Mouse (Mus musculus): Measurements from ENCODE around the gene Prkar2a.
"Not testable (repeated sequence)": the region's sequence is repeated elsewhere in the genome, so short reads cannot be mapped to it uniquely, and the experiment has no call there.

The Prkar2a gene

GRCm38 (mm10) chr9:108689106-108689505 is at the start of gene Prkar2a:
TSS of gene Prkar2a (plus strand) at chr9:108689314.
- no peak for DNase-seq

GRCm38 (mm10) chr9:108639825-108640224 is 49.3 kb upstream of the Prkar2a start:
- no peak for DNase-seq

GRCm38 (mm10) chr9:108648166-108648565 is 40.9 kb upstream of the Prkar2a start:
- peak; percentile 13 to 26 for DNase-seq

GRCm38 (mm10) chr9:108648611-108649560 is 40.2 kb upstream of the Prkar2a start, which contains the start of gene Arih2:
TSS of gene Arih2 (minus strand) at chr9:108649386.
- DNase-seq = peak; percentile 94 to 95

- DNase-seq = no peak
Observed at GRCm38 (mm10) chr9:108649561-108650440, 39.3 kb upstream of the Prkar2a start.

- no peak for DNase-seq
Observed at GRCm38 (mm10) chr9:108654566-108655464, 34.3 kb upstream of the Prkar2a start.

GRCm38 (mm10) chr9:108655865-108656264 is 33.2 kb upstream of the Prkar2a start:
- DNase-seq = not testable (repeated sequence)

- peak; percentile 89 to 91 for DNase-seq
Observed at GRCm38 (mm10) chr9:108661677-108662612, 27.2 kb upstream of the Prkar2a start, which contains the start of gene Slc25a20. TSS of gene Slc25a20 (plus strand) at chr9:108662088.

GRCm38 (mm10) chr9:108662660-108663059 is 26.5 kb upstream of the Prkar2a start:
- no peak for DNase-seq

- DNase-seq = peak in 1 of 2 experiments; percentile 19
Observed at GRCm38 (mm10) chr9:108669875-108670274, 19.2 kb upstream of the Prkar2a start.

GRCm38 (mm10) chr9:108673151-108673550 is 16.0 kb upstream of the Prkar2a start:
- DNase-seq = peak in 1 of 2 experiments; percentile 26

- DNase-seq = no peak
Observed at GRCm38 (mm10) chr9:108680026-108680425, 9.1 kb upstream of the Prkar2a start.

- DNase-seq = peak; percentile 23 to 56
Observed at GRCm38 (mm10) chr9:108686475-108686887, 2.6 kb upstream of the Prkar2a start.

GRCm38 (mm10) chr9:108687181-108687580 is 1.9 kb upstream of the Prkar2a start:
- no peak for DNase-seq

- no peak for DNase-seq
Observed at GRCm38 (mm10) chr9:108687686-108688085, 1.4 kb upstream of the Prkar2a start.

GRCm38 (mm10) chr9:108688451-108688850 is 663 bp upstream of the Prkar2a start:
- DNase-seq = peak; percentile 66 to 75

GRCm38 (mm10) chr9:108689993-108690392 is 879 bp downstream of the Prkar2a start:
- no peak for DNase-seq

- DNase-seq = no peak
Observed at GRCm38 (mm10) chr9:108690914-108691313, 1.8 kb downstream of the Prkar2a start.

GRCm38 (mm10) chr9:108691371-108691770 is 2.3 kb downstream of the Prkar2a start:
- peak in 1 of 2 experiments; percentile 26 for DNase-seq

- DNase-seq = peak; percentile 91 to 95
Observed at GRCm38 (mm10) chr9:108691846-108692225, 2.7 kb downstream of the Prkar2a start.
